ENCODE assay signal across 25 mouse cellular contexts in the genomic region with DNA sequence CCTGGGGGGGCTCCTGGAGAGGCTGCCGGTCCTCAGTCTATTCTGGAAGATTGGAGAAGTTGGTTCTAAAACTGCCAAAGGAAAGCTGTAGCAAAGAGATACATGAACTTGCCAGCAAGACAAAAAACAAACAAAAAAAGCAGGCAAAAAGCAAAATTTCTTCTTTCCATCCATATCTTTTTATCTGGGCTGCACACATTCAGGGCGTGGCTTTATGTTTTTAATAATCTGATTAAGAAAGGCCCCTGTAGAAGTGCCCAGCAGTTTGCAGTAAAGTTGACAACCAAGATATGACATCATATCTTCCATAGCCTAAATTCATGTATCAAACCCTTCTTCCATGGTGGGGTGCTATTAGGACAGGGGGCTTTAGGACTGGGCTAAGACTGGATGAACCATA. TPM values are rescaled to one million over a fixed set of nuclear protein-coding genes. Genes with fewer than 3 reads are reported as not detected.
A peak's percentile ranks its signal among the peaks of the same experiment; 100 is the strongest.
DNase-seq lines count a peak whose midpoint lies in the region; ATAC-seq lines count a peak whose summit lies in the region.
"Had no signal": no experiment of that assay in that cellular context is flagged by ENCODE, and none has a peak within 500 bp of the region (broad histone marks: within the 10 kb centered on the region; RNA-seq: fewer than 3 reads in every experiment).

No protein-coding gene starts in this region.

- H3K4me1 ChIP-seq in erythroblast, embryonic 14.5 days (ENCODE audit: control insufficient read depth): peaks cover 40% of the 10 kb centered on the region
- H3K4me1 ChIP-seq in liver, embryonic 13.5 days (replicated peaks): peaks cover 37% of the 10 kb centered on the region

- H3K9ac ChIP-seq in liver, embryonic 13.5 days: peak overlapping the region; percentile 58; the same call in 1 of the 2 replicates
- H3K9ac ChIP-seq: embryonic facial prominence, embryonic 12.5 days; forebrain, embryonic 15.5 days; midbrain, embryonic 12.5 days had no signal

- DNase-seq in MEL-GATA-1-ER (ENCODE audit: extremely low read depth, low read depth): peak; percentile 66
- DNase-seq in liver, embryonic 13.5 days: peak; percentile 63
- no peak for DNase-seq in kidney, adult 18-20 months
- DNase-seq in lung, postnatal 14 days: no peak
- DNase-seq in spleen, postnatal 4 days (ENCODE audit: low spot score in 2 of 2): no peak
- DNase-seq: adrenal gland, postnatal 36 days; cerebellum, adult 2 months; cerebellum, postnatal 25 days; gastrocnemius, postnatal 10 days; kidney, adult 2 months; kidney, postnatal 10 days; retina, postnatal 1 day; thymus, adult 18-20 months had no signal

- peak overlapping the region; percentile 65 for H3K4me2 ChIP-seq in liver, embryonic 13.5 days
- H3K4me2 ChIP-seq: forebrain, embryonic 15.5 days; midbrain, embryonic 12.5 days had no signal

- H3K9me3 ChIP-seq in erythroblast, embryonic 14.5 days (ENCODE audit: control insufficient read depth, low read length): peaks cover 5% of the 10 kb centered on the region
- no peaks in the 10 kb centered on the region for H3K9me3 ChIP-seq in liver, embryonic 13.5 days (replicated peaks)
- H3K9me3 ChIP-seq: forebrain, embryonic 15.5 days; heart, embryonic 10.5 days; limb, embryonic 10.5 days; midbrain, embryonic 12.5 days had no signal

- peak overlapping the region; percentile 85 for H3K27ac ChIP-seq in liver, embryonic 13.5 days
- H3K27ac ChIP-seq: embryonic facial prominence, embryonic 12.5 days; forebrain, embryonic 15.5 days; hindbrain, embryonic 10.5 days; limb, embryonic 10.5 days; midbrain, embryonic 12.5 days had no signal

- H3K27me3 ChIP-seq in erythroblast, embryonic 14.5 days (ENCODE audit: control insufficient read depth): no peaks in the 10 kb centered on the region; the same call in 1 of the 2 replicates
- no peaks in the 10 kb centered on the region for H3K27me3 ChIP-seq in liver, embryonic 13.5 days
- H3K27me3 ChIP-seq: embryonic facial prominence, embryonic 12.5 days; forebrain, embryonic 15.5 days; midbrain, embryonic 12.5 days had no signal

- 18% methylated on average over 2 of the region's 2 CpGs for WGBS in liver, embryonic 13.5 days (ENCODE audit: insufficient replicate concordance)

- peak; percentile 72 for ATAC-seq in liver, embryonic 13.5 days (ENCODE audit: low read depth)
- peak; percentile 66 for ATAC-seq in megakaryocyte-erythroid progenitor cell, adult 5-6 weeks (replicated peaks; ENCODE audit: low FRiP score, low TSS enrichment, poor library complexity, severe bottlenecking)
- ATAC-seq: forebrain, embryonic 15.5 days; lung, postnatal 0 days had no signal

- H3K36me3 ChIP-seq in erythroblast, embryonic 14.5 days (ENCODE audit: control insufficient read depth): no peaks in the 10 kb centered on the region; the same call in 1 of the 2 replicates
- no peaks in the 10 kb centered on the region for H3K36me3 ChIP-seq in liver, embryonic 13.5 days
- H3K36me3 ChIP-seq: embryonic facial prominence, embryonic 12.5 days; forebrain, embryonic 15.5 days; heart, embryonic 10.5 days; hindbrain, embryonic 10.5 days; limb, embryonic 10.5 days; midbrain, embryonic 12.5 days had no signal

- peak overlapping the region; percentile 24 for H3K4me3 ChIP-seq in erythroblast, embryonic 14.5 days (replicated peaks)
- H3K4me3 ChIP-seq in liver, embryonic 13.5 days (replicated peaks): peak overlapping the region; percentile 21; the same call in 1 of the 2 replicates
- H3K4me3 ChIP-seq: embryonic facial prominence, embryonic 12.5 days; forebrain, embryonic 15.5 days; hindbrain, embryonic 10.5 days; limb, embryonic 10.5 days; midbrain, embryonic 12.5 days had no signal

RNA-seq across cellular contexts. Expression of gene Rasl11a, which starts 21.4 kb away (rescaled TPM):
- polyA plus RNA-seq in erythroblast, embryonic 14.5 days (2012): 0.05 and 0.14 TPM in 2 replicates
- 2.9 and 3.1 TPM in 2 replicates for polyA plus RNA-seq in liver, embryonic 13.5 days (2015; fragmentation: Nextera tagmentation; extraction: Ambion mirVana)
- not detected in 2 replicates for total RNA-seq in megakaryocyte-erythroid progenitor cell, adult 5-6 weeks (2014; fragmentation: Nextera tagmentation)
- total RNA-seq in megakaryocyte-erythroid progenitor cell, adult 5-6 weeks (2017): 3.7 TPM in 1 of 2 replicates, not detected in the other
- total RNA-seq: granulocyte monocyte progenitor cell, adult 5-6 weeks; liver, adult 2 months; neutrophil, adult 5-6 weeks had no signal

RNA-seq across cellular contexts. Expression of gene Rpl21, which starts 33.6 kb away (rescaled TPM):
- polyA plus RNA-seq in erythroblast, embryonic 14.5 days (2012): 11.5 and 12.9 TPM in 2 replicates
- 460 and 482 TPM in 2 replicates for polyA plus RNA-seq in liver, embryonic 13.5 days (2015; fragmentation: Nextera tagmentation; extraction: Ambion mirVana)
- 2,306 and 2,977 TPM in 2 replicates for total RNA-seq in megakaryocyte-erythroid progenitor cell, adult 5-6 weeks (2014; fragmentation: Nextera tagmentation)
- total RNA-seq in megakaryocyte-erythroid progenitor cell, adult 5-6 weeks (2017): 2,430 and 3,681 TPM in 2 replicates

Comparison
In these comparisons a context has a peak if more than half of its experiments do, and no peak if none do; other contexts are left out.
1. DNase-seq: peak in MEL-GATA-1-ER (single experiment) and liver, embryonic 13.5 days (single experiment); none in kidney, adult 18-20 months (single experiment), lung, postnatal 14 days (single experiment) and spleen, postnatal 4 days (0 of 2).
2. RNA of gene Rpl21, which starts 33.6 kb away (polyA plus RNA-seq): 460 to 482 TPM in liver, embryonic 13.5 days; 11.5 to 12.9 TPM in erythroblast, embryonic 14.5 days; every median in the first group is over 10 times any median in the second.